Mouse (Mus musculus) heart, postnatal 10 days (tissue): ENCODE measurements around the gene Bcl2l1. TPM values are rescaled to one million over a fixed set of nuclear protein-coding genes. Genes with fewer than 3 reads are reported as not detected.
A peak's percentile ranks its signal among the peaks of the same experiment; 100 is the strongest.

Experiments used
- DNase-seq, 2 experiments: peaks; one replicate each; pipeline ENCODE4 v3.0.0; 2021
- intact Hi-C: fragments of 180-260 bp; cut with DNase I; formaldehyde crosslinking; loops from one replicate; pipeline ENCODE4 v1.15.1; 2025
- microRNA-seq, 2 experiments: library from miRNA; unstranded; fragments of <30 nt; microRNA quantifications; one replicate each; pipeline ENCODE4 v1.2.0; 2022
- total RNA-seq, 2 experiments: library from RNA; stranded (reverse); gene quantifications; 2 replicates each; pipeline ENCODE4 v1.2.3; 2021

Gene Bcl2l1
- total RNA-seq, 2 experiments from 2014 or later: 40.0 to 72.4 TPM

GRCm38 (mm10) chr2:152740490-152740889, 91.0 kb downstream of the Bcl2l1 start:
- DNase-seq: no peak
- intact Hi-C loops: no loop called here

GRCm38 (mm10) chr2:152739842-152740260, 91.7 kb downstream of the Bcl2l1 start:
- peak in 1 of 2 experiments; percentile 46 for DNase-seq

GRCm38 (mm10) chr2:152739031-152739841, 92.3 kb downstream of the Bcl2l1 start:
- peak; percentile 85 to 86 for DNase-seq
- intact Hi-C loops: loop anchor here (1.0 kb wide), 1 partner anchor 32 kb away; no protein-coding TSS in a partner anchor

More at GRCm38 (mm10) chr2:152739842-152740260, 91.7 kb downstream of the Bcl2l1 start:
- intact Hi-C loops: loop anchor here (1.0 kb wide), 1 partner anchor 33 kb away; no protein-coding TSS in a partner anchor

- DNase-seq: peak in 1 of 2 experiments; percentile 30
- intact Hi-C loops: no loop called here
Observed at GRCm38 (mm10) chr2:152738341-152738740, 93.2 kb downstream of the Bcl2l1 start.

- intact Hi-C loops: no loop called here
- peak; percentile 51 to 57 for DNase-seq
Observed at GRCm38 (mm10) chr2:152737306-152738221, 94.0 kb downstream of the Bcl2l1 start.

GRCm38 (mm10) chr2:152736748-152737147, 94.8 kb downstream of the Bcl2l1 start:
- intact Hi-C loops: no loop called here
- peak; percentile 46 for DNase-seq

GRCm38 (mm10) chr2:152736090-152736601, 95.4 kb downstream of the Bcl2l1 start, which contains the start of gene Id1:
Gene Id1 (plus strand): TSS chr2:152736251.
- intact Hi-C loops: no loop called here
- peak; percentile 92 for DNase-seq

GRCm38 (mm10) chr2:152734984-152735383, 96.5 kb downstream of the Bcl2l1 start:
- peak; percentile 96 to 98 for DNase-seq
- intact Hi-C loops: no loop called here

- DNase-seq: no peak
- intact Hi-C loops: no loop called here
Observed at GRCm38 (mm10) chr2:152734501-152734900, 97.0 kb downstream of the Bcl2l1 start.

GRCm38 (mm10) chr2:152733201-152733600, 98.3 kb downstream of the Bcl2l1 start:
- DNase-seq: no peak
- intact Hi-C loops: no loop called here

Small RNAs within 50 kb of the gene (microRNA-seq; reads per million reads assigned to microRNA genes)
- gene Gm23802 (0 reads per million in 2 experiments), gene Mir5622 (1.2 to 5.2 reads per million in 2 experiments)

Other genes with a start within 250 kb of the Bcl2l1 start
- gene Defb45, start 232.3 kb downstream of the Bcl2l1 start, total RNA-seq: not detected
- not detected for gene Defb36, start 227.4 kb downstream of the Bcl2l1 start, total RNA-seq
- not detected for gene Defb25, start 208.7 kb downstream of the Bcl2l1 start, total RNA-seq
- 10 to 100 TPM; 12.9 to 15.3 TPM for gene Rem1, start 204.8 kb downstream of the Bcl2l1 start, total RNA-seq
- 10 to 100 TPM; 47.6 to 51.4 TPM for gene H13, start 162.3 kb downstream of the Bcl2l1 start, total RNA-seq
- gene Mcts2, start 144.7 kb downstream of the Bcl2l1 start, total RNA-seq: 10 to 100 TPM; 17.8 to 19.1 TPM
- gene Id1, start 95.5 kb downstream of the Bcl2l1 start, total RNA-seq: 10 to 100 TPM; 72.9 to 84.2 TPM
- 10 to 100 TPM; 17.9 to 22.4 TPM for gene Cox4i2, start 77.6 kb downstream of the Bcl2l1 start, total RNA-seq
- 10 to 100 TPM; 16.0 to 17.8 TPM for gene Tpx2, start 16.2 kb upstream of the Bcl2l1 start, total RNA-seq
- under 1 TPM; 0.25 to 0.38 TPM for gene Mylk2, start 79.6 kb upstream of the Bcl2l1 start, total RNA-seq
- 10 to 100 TPM in 1 of 2 experiments, 1 to 10 TPM in 1; 9.7 to 10.1 TPM for gene Foxs1, start 101.5 kb upstream of the Bcl2l1 start, total RNA-seq
- under 1 TPM; 0.15 to 0.65 TPM for gene Dusp15, start 120.0 kb upstream of the Bcl2l1 start, total RNA-seq
- not detected for gene Ttll9, start 130.8 kb upstream of the Bcl2l1 start, total RNA-seq
- gene Pdrg1, start 183.7 kb upstream of the Bcl2l1 start, total RNA-seq: 10 to 100 TPM; 74.9 to 81.3 TPM
- gene Xkr7, start 200.1 kb upstream of the Bcl2l1 start, total RNA-seq: not detected
- gene Ccm2l, start 234.2 kb upstream of the Bcl2l1 start, total RNA-seq: 10 to 100 TPM; 26.9 to 29.1 TPM